Mouse (Mus musculus) intestine, embryonic 14.5 days (tissue): ENCODE measurements around the gene Nudt5. TPM values are rescaled to one million over a fixed set of nuclear protein-coding genes. Genes with fewer than 3 reads are reported as not detected.

Experiments used
- ATAC-seq: fragments of 200-750 bp; cut with Nextera tagmentation; replicated peaks from 2 replicates; pipeline ENCODE4 v1.8.0; 2017; ENCODE audit warnings: low read depth, moderate number of reproducible peaks, moderate TSS enrichment, moderate library complexity; ENCODE audit not compliant: low FRiP score, low TSS enrichment
- DNase-seq: peaks from one replicate; pipeline ENCODE4 v3.0.0-alpha.2; 2018; ENCODE audit warnings: low spot score
- H3K27ac ChIP-seq: fragments of 300-500 bp; sonication (generic); 2 replicates; pipeline ENCODE4 v1.5.1; 2014; ENCODE audit warnings: low read depth, mild to moderate bottlenecking, control low read depth
- H3K27me3 ChIP-seq: fragments of 300-500 bp; sonication (generic); replicated peaks from 2 replicates; pipeline ENCODE4 v1.6.1; 2014; ENCODE audit warnings: low read length, control low read depth; ENCODE audit not compliant: control insufficient read depth, insufficient read depth
- H3K36me3 ChIP-seq: fragments of 300-500 bp; sonication (generic); 2 replicates; pipeline ENCODE4 v1.6.1; 2014; ENCODE audit warnings: low read length, control low read depth; ENCODE audit not compliant: control insufficient read depth, insufficient read depth
- H3K4me1 ChIP-seq: fragments of 300-500 bp; sonication (generic); replicated peaks from 2 replicates; pipeline ENCODE4 v1.6.1; 2014; ENCODE audit warnings: low read length, control low read depth, mixed read lengths; ENCODE audit not compliant: control insufficient read depth, insufficient read depth
- H3K4me2 ChIP-seq: fragments of 300-500 bp; sonication (generic); 2 replicates; pipeline ENCODE4 v1.6.1; 2014; ENCODE audit warnings: low read length
- H3K4me3 ChIP-seq: fragments of 300-500 bp; sonication (generic); 2 replicates; pipeline ENCODE4 v1.5.1; 2014; ENCODE audit warnings: low read depth, low read length, control low read depth, mixed read lengths
- H3K9ac ChIP-seq: fragments of 300-500 bp; sonication (generic); 2 replicates; pipeline ENCODE4 v1.6.1; 2014; ENCODE audit warnings: mild to moderate bottlenecking, low read length
- H3K9me3 ChIP-seq: fragments of 300-500 bp; sonication (generic); 2 replicates; pipeline ENCODE4 v1.6.1; 2016; ENCODE audit warnings: low read length, control low read depth; ENCODE audit not compliant: control insufficient read depth
- WGBS: fragments of 180-500 bp; shearing (Covaris S2); extraction: QIAGEN DNeasy Blood & Tissue Kit; methylation state at CpG from one replicate; pipeline ENCODE4 v1.1.7; 2014; 5-methylcytosine and 5-hydroxymethylcytosine counted together
- polyA plus RNA-seq: library from polyadenylated mRNA; unstranded; fragments of >200 nt; fragmentation: Nextera tagmentation; extraction: Ambion mirVana; gene quantifications from 2 replicates; pipeline ENCODE4 v1.2.1, GENCODE M21; 2014

The Nudt5 gene
- polyA plus RNA-seq, 1 experiment from 2014 or later, result 70.1 TPM

DNA sequence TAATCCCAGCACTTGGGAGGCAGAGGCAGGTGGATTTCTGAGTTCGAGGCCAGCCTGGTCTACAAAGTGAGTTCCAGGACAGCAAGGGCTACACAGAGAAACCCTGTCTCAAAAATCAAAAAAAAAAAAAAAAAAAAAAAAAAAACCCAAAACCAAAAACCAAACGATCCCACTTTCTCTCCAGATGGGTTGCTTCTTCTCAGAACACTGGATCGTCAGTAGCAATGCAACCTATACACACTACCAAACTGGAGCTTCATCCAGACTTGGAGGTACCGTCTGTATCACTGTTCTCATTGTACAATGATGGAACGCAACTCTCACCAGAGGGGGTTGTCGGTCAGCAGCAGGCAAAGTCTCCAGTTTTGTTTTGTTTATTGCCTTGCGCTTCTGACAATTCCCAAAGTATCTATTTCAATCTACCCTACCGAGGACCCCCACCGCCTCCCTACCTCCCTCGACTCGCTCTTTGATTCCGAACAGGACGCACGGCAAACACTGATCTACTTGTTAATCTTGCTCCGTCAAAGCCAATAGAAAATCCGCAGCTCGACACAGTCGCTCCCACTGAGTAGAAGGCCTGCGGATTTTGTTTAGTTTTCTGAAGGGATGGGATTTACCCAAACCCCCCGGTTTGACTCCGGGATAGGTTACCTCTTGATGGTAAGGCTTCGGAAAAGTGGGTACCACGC lies 492 bp upstream of the Nudt5 start:
- peaks cover 25% of the 10 kb centered on the region for H3K36me3 ChIP-seq
- peak overlapping the region; percentile 66 for H3K4me2 ChIP-seq
- 4% methylated on average over 23 of the region's 23 CpGs for WGBS
- peak overlapping the region; percentile 49 for H3K4me3 ChIP-seq
- DNase-seq (no peak), ATAC-seq (peak; percentile 21)
- H3K9me3 ChIP-seq, result peaks cover under 1% of the 10 kb centered on the region; the same call in 1 of the 2 replicates
- peak overlapping the region; percentile 74 for H3K9ac ChIP-seq
- no peaks in the 10 kb centered on the region for H3K27me3 ChIP-seq
- peaks cover 8% of the 10 kb centered on the region for H3K4me1 ChIP-seq
- peak overlapping the region; percentile 88 for H3K27ac ChIP-seq

DNA sequence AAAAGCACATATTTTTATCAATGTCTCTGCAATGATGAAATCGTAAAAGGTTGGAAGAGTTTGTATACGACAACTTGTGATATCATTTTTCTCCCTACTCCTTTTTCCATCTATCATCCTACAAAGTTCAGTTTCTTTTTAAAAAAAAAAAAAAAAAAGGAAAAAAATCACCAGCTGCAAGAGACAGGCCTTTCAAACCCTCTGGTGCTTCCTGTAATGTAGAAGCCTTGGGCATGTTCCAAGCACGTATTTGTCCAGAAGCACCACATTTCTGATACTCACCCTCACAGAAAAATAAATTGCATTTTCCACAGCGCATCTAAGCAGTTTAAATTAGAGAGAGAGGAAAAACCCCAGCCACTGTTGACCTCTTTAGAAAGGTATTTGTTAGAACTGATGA lies 1.0 kb downstream of the Nudt5 start:
- peak overlapping the region; percentile 88; the same call in 1 of the 2 replicates for H3K27ac ChIP-seq
- H3K36me3 ChIP-seq, result peaks cover 20% of the 10 kb centered on the region
- H3K4me3 ChIP-seq, result peak overlapping the region; percentile 49
- H3K4me1 ChIP-seq, result peaks cover 8% of the 10 kb centered on the region
- H3K4me2 ChIP-seq, result peak overlapping the region; percentile 44
- H3K9me3 ChIP-seq, result no peaks in the 10 kb centered on the region
- 17% methylated on average over 4 of the region's 4 CpGs for WGBS
- ATAC-seq, result no peak
- no peak for DNase-seq
- peak overlapping the region; percentile 74 for H3K9ac ChIP-seq
- H3K27me3 ChIP-seq, result no peaks in the 10 kb centered on the region

DNA sequence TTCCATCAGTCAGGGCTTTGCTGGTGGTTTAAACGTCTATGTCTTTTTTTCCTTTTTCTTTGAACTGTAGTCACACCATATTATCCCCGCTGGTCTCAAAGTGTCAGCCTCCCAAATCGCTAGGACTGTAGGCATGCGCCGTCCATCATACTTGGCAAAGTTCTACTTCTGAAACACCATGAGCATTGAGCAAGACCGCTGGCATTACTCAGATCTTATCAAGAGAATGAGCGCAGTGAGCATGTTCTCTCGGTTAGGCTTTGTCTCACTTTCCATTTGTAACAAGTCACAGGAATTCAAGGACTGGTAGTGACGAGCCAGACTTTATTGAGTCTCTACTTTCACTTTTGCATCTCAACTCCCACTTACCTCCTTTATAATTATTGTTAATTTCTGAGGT lies 6.3 kb downstream of the Nudt5 start:
- H3K9me3 ChIP-seq, result no peaks in the 10 kb centered on the region
- peaks cover 4% of the 10 kb centered on the region for H3K4me1 ChIP-seq
- H3K27ac ChIP-seq, result no peak overlapping the region
- H3K4me2 ChIP-seq, result no peak overlapping the region
- ATAC-seq (no peak), DNase-seq (no peak)
- no peak overlapping the region for H3K4me3 ChIP-seq
- H3K9ac ChIP-seq, result no peak overlapping the region
- peaks cover 28% of the 10 kb centered on the region for H3K36me3 ChIP-seq
- WGBS, result 93% methylated on average over 9 of the region's 9 CpGs
- H3K27me3 ChIP-seq, result no peaks in the 10 kb centered on the region

DNA sequence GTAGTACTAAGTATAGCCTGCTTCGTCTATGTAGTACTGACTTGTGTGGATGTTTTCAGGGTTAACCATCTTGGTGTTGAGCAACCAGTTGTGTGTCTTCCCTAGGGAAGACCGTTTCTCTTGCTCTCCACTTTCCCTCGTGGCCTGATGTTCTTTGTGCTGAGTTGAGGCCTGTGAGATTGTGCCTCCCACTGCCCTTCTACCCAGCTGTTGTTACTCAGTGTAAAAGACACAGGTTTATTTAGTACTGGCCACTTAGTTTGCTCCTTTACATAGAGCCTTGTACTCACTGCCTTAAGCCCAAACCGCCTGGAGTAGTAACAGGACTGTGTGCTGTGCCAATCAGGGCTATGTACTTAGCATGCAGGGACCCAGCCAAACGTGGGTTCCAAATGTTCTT lies 7.0 kb downstream of the Nudt5 start:
- Histone ChIP-seq H3K9me3 (no peaks in the 10 kb centered on the region), H3K27me3 (no peaks in the 10 kb centered on the region), H3K4me1 (no peaks in the 10 kb centered on the region), H3K4me2 (no peak overlapping the region), H3K4me3 (no peak overlapping the region), H3K36me3 (peaks cover 32% of the 10 kb centered on the region), H3K27ac (no peak overlapping the region), H3K9ac (no peak overlapping the region)
- DNase-seq, result no peak
- WGBS, result 83% methylated on average over 5 of the region's 5 CpGs
- ATAC-seq, result no peak

DNA sequence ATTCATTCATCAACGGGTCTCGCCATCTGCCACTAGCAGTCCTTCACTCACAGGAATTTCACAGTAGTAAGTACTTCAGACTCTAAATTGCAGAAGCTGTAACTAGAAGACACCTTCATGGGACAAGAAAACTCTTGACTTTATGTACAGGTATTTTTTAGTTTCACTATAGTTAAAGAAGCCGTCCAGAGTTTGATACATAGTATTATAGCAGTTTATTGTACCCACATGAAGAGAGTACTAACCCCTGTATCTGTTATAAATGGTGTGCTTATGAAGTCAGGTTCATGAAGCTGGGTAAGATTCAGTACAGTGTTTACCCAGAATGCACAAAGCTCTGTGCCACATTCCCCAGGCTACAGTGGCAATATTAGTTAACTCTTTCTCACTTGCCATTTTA lies 18.0 kb downstream of the Nudt5 start, which contains the start of gene Gm13199:
TSS of gene Gm13199 (minus strand) at position 101 of the 400 bp plus-strand sequence.
- no peak within 1 kb of the TSS for H3K4me3 ChIP-seq
- WGBS, result 92% methylated on average over 3 of the region's 3 CpGs
- no peak for ATAC-seq
- H3K27me3 ChIP-seq, result no peaks in the 10 kb centered on the region
- H3K9ac ChIP-seq, result no peak within 1 kb of the TSS
- peaks cover 64% of the 10 kb centered on the region for H3K36me3 ChIP-seq
- DNase-seq, result no peak
- H3K9me3 ChIP-seq, result no peaks in the 10 kb centered on the region
- no peaks in the 10 kb centered on the region for H3K4me1 ChIP-seq
- no peak within 1 kb of the TSS for H3K27ac ChIP-seq
- no peak within 1 kb of the TSS for H3K4me2 ChIP-seq

DNA sequence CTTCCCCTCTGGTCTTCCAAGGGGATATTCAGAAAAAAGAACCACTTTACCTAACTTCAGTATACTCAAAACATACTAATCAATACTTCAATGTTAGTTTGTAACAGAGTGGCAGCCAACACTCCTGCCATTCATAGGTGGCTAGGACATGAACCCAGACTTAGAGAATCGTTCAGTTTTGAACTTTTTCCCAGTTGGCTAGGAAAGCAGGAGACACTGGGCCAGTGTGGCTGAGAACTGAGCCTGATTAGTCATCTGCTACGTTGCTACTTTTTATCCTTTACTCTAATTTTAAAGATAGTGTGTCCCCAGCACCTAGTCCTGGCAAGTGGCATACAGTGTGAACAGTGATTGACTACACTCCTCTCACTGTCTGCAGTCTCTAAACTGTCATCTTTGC lies 22.9 kb downstream of the Nudt5 start:
- Histone ChIP-seq H3K36me3 (peaks cover 77% of the 10 kb centered on the region), H3K4me1 (no peaks in the 10 kb centered on the region), H3K4me2 (no peak overlapping the region), H3K9me3 (no peaks in the 10 kb centered on the region), H3K4me3 (no peak overlapping the region), H3K9ac (no peak overlapping the region), H3K27ac (no peak overlapping the region), H3K27me3 (no peaks in the 10 kb centered on the region)
- no peak for ATAC-seq
- DNase-seq, result no peak
- WGBS, result 91% methylated on average over 2 of the region's 2 CpGs

DNA sequence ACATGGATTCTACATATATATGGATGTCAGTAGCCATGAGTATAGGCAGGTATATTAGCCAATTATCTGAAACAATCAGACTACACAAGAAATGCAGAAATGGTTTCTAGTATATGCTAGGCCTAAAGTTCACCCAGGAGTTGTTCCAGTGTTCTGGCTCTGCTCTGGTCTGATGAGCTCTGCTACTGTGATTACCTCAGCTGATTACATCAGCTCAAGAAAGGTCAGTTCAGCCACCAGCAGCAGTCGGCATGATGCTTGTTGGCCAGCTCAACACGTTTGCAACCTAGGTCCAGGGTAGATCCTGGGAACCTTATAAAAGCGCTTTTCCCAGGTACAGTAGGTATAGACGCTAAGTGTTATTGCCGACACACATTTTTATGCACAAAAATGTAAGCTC lies 24.9 kb downstream of the Nudt5 start:
- no peaks in the 10 kb centered on the region for H3K27me3 ChIP-seq
- H3K9ac ChIP-seq, result no peak overlapping the region
- ATAC-seq, result no peak
- no peaks in the 10 kb centered on the region for H3K9me3 ChIP-seq
- H3K4me1 ChIP-seq, result no peaks in the 10 kb centered on the region
- no peak overlapping the region for H3K4me3 ChIP-seq
- H3K36me3 ChIP-seq, result peaks cover 77% of the 10 kb centered on the region
- no peak overlapping the region for H3K27ac ChIP-seq
- H3K4me2 ChIP-seq, result no peak overlapping the region
- DNase-seq, result no peak
- WGBS, result 88% methylated on average over 5 of the region's 5 CpGs

DNA sequence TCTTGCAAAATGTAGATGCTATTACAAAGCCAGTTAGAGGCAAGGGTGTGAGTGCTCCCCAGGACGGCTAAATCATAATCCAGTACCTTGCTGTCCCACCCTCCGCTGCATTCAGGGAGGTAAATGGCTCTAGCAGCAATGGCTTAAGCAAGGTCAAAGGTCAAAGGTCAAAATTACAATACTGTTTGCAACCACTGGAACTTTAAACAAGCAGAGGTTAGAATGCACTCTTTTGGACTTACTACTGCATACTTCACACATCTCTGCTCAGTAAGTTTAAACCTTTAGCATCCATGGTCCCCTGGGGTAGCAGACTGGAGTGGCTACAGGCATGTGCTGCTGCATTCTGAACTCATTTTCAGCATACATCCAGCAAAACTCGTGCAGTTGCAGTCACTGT lies 32.6 kb downstream of the Nudt5 start:
- no peak for ATAC-seq
- H3K36me3 ChIP-seq, result peaks cover 92% of the 10 kb centered on the region

DNA sequence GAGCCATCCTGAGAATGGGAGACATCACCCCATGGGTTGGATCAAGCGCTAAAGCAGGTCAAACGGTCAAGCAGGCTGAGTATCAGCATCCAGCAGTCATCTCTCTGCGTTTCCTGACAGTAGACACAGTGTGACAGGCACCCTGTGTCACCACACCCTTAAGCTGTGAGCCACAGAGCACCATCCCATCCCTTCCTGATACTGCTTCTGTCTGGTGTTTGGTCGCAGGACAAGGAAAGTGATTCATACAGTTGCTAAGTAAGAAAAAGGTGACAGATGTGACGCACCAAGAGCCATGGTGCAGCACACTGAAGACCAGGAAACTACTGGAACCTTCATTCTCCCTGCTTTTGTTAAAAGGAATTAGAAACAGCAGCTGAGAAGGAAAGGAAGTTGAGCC lies 44.0 kb downstream of the Nudt5 start:
- DNase-seq (no peak), ATAC-seq (no peak)
- 85% methylated on average over 5 of the region's 5 CpGs for WGBS
- Histone ChIP-seq H3K9me3 (no peaks in the 10 kb centered on the region), H3K4me1 (peaks cover 5% of the 10 kb centered on the region; the same call in 1 of the 2 replicates), H3K36me3 (peaks cover 73% of the 10 kb centered on the region), H3K27ac (no peak overlapping the region), H3K4me2 (no peak overlapping the region), H3K27me3 (no peaks in the 10 kb centered on the region), H3K9ac (no peak overlapping the region), H3K4me3 (no peak overlapping the region)

More for the DNA sequence above, 32.6 kb downstream of the Nudt5 start:
- WGBS, result 71% methylated on average over 3 of the region's 3 CpGs
- Histone ChIP-seq H3K27me3 (no peaks in the 10 kb centered on the region), H3K27ac (no peak overlapping the region), H3K9me3 (no peaks in the 10 kb centered on the region), H3K9ac (no peak overlapping the region), H3K4me1 (no peaks in the 10 kb centered on the region), H3K4me2 (no peak overlapping the region), H3K4me3 (no peak overlapping the region)
- no peak for DNase-seq
